In genomic region chr6:110664436-110664835, GRCm38 (mm10) we compare ENCODE assay signal across 14 mouse cellular contexts.
A peak's percentile ranks its signal among the peaks of the same experiment; 100 is the strongest.
DNase-seq lines count a peak whose midpoint lies in the region.
"Had no signal": no experiment of that assay in that cellular context is flagged by ENCODE, and none has a peak within 500 bp of the region (broad histone marks: within the 10 kb centered on the region; RNA-seq: fewer than 3 reads in every experiment).

No protein-coding gene starts in this region.

- DNase-seq in cerebellum, postnatal 10 days = peak; percentile 77 to 81
- no peak for DNase-seq in cerebellum, postnatal 36 days
- peak; percentile 62 to 81 for DNase-seq in cerebellum, postnatal 14 days
- no peak for DNase-seq in cerebellum, adult 9-10 months
- DNase-seq: adrenal gland, adult 2 months; adrenal gland, adult 8-10 months; adrenal gland, postnatal 10 days; adrenal gland, postnatal 14 days; adrenal gland, postnatal 25 days; adrenal gland, postnatal 36 days; B cell, adult 2 months; cerebellum, adult 11 months; cerebellum, adult 11-12 months; cerebellum, adult 18-20 months had no signal

Comparison
In these comparisons a context has a peak if more than half of its experiments do, and no peak if none do; other contexts are left out.
1. DNase-seq: peak in cerebellum, postnatal 10 days (2 of 2) and cerebellum, postnatal 14 days (2 of 2); none in cerebellum, postnatal 36 days (0 of 2) and cerebellum, adult 9-10 months (single experiment).